Mouse (Mus musculus): ENCODE results near the gene Hspa5. TPM values are rescaled to one million over a fixed set of nuclear protein-coding genes. Genes with fewer than 3 reads are reported as not detected.
"Not testable (repeated sequence)": the region's sequence is repeated elsewhere in the genome, so short reads cannot be mapped to it uniquely, and the experiment has no call there.

Hspa5 gene
- polyA plus RNA-seq, 1 experiment from 2014 or later: 450 TPM

DNA sequence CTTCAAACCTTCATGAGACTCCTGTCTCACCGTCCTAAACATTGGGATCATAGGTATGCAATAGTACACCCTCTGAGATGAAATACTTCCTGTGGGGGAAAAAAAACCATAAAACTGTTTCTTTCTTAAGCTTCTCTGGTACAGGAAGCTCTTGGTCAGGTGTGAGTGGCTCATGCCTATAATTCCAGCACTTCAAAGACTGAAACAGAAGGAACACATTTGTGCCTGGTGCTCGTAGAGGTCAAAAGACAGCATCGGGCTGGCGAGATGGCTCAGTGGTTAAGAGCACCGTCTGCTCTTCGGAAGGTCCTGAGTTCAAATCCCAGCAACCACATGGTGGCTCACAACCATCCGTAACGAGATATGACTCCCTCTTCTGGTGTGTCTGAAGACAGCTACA, 27.3 kb upstream of the Hspa5 start:
- 97% methylated on average over 8 of the region's 8 CpGs for WGBS
- ATAC-seq (ENCODE audit: low FRiP score, low TSS enrichment) (no peak), DNase-seq (no peak)
- H3K9me3 ChIP-seq (ENCODE audit: control insufficient read depth, low read length): no peaks in the 10 kb centered on the region
- H3K4me2 ChIP-seq (ENCODE audit: low read length): no peak overlapping the region
- no peak overlapping the region for H3K9ac ChIP-seq (replicated peaks; ENCODE audit: low read length)
- no peaks in the 10 kb centered on the region for H3K4me1 ChIP-seq (ENCODE audit: control insufficient read depth, insufficient read depth, low read length)
- H3K4me3 ChIP-seq (replicated peaks; ENCODE audit: low read depth, low read length): no peak overlapping the region
- no peak overlapping the region for H3K27ac ChIP-seq (replicated peaks; ENCODE audit: low read depth, low read length)
- no peaks in the 10 kb centered on the region for H3K27me3 ChIP-seq (ENCODE audit: control insufficient read depth, insufficient read depth, low read length)
- H3K36me3 ChIP-seq (ENCODE audit: control insufficient read depth, insufficient read depth, low read length): peaks cover 11% of the 10 kb centered on the region; the same call in 1 of the 2 replicates

DNA sequence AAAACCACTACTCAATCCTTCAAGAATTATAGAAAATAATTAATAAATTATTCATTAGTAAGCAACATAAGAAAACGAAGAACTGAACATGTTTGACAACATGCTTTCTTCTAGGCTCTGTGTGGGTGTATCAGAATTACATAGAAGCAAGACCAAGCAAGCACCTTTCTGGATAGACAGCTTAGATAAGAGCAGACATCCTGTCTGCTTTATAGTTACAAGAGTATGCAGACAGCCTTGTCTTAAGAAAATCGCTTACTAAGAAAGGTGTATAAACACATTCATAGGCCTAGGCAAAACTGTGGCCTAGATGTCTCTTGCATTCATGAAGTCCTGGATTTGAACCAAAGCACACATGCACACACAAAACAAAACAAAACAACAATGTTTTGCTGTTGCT, 26.1 kb upstream of the Hspa5 start:
- DNase-seq (no peak), ATAC-seq (ENCODE audit: low FRiP score, low TSS enrichment) (no peak)
- Histone ChIP-seq H3K9me3 (ENCODE audit: control insufficient read depth, low read length) (no peaks in the 10 kb centered on the region), H3K27me3 (ENCODE audit: control insufficient read depth, insufficient read depth, low read length) (no peaks in the 10 kb centered on the region), H3K4me3 (replicated peaks; ENCODE audit: low read depth, low read length) (no peak overlapping the region), H3K4me1 (ENCODE audit: control insufficient read depth, insufficient read depth, low read length) (no peaks in the 10 kb centered on the region), H3K27ac (replicated peaks; ENCODE audit: low read depth, low read length) (no peak overlapping the region), H3K4me2 (ENCODE audit: low read length) (no peak overlapping the region), H3K9ac (replicated peaks; ENCODE audit: low read length) (no peak overlapping the region), H3K36me3 (ENCODE audit: control insufficient read depth, insufficient read depth, low read length) (peaks cover 11% of the 10 kb centered on the region; the same call in 1 of the 2 replicates)
- WGBS: 93% methylated on average over 2 of the region's 2 CpGs

DNA sequence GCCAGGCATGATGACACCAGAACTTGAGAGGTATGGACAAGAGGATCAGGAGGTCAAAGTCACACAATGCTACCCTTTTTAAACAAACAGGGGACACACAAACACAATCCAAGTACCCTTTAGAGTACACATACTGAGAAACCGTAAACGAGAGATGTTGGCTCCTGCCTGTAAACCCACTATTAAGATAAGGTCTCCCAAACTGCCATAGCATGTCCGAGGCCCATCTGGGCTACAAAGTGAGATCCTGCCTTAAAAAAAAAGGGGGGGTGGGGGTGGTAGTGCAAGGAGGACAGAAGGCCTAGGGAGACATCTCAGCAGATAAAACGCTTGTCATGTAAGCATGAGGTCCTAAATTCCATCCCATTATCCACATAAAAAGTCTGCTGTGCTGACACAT, 23.3 kb upstream of the Hspa5 start:
- no peaks in the 10 kb centered on the region for H3K27me3 ChIP-seq (ENCODE audit: control insufficient read depth, insufficient read depth, low read length)
- no peak overlapping the region for H3K4me2 ChIP-seq (ENCODE audit: low read length)
- WGBS: 97% methylated on average over 4 of the region's 4 CpGs
- H3K4me1 ChIP-seq (ENCODE audit: control insufficient read depth, insufficient read depth, low read length): peaks cover 15% of the 10 kb centered on the region
- H3K9me3 ChIP-seq (ENCODE audit: control insufficient read depth, low read length): no peaks in the 10 kb centered on the region
- DNase-seq (no peak), ATAC-seq (ENCODE audit: low FRiP score, low TSS enrichment) (no peak)
- no peak overlapping the region for H3K9ac ChIP-seq (replicated peaks; ENCODE audit: low read length)
- H3K4me3 ChIP-seq (replicated peaks; ENCODE audit: low read depth, low read length): no peak overlapping the region
- peaks cover 7% of the 10 kb centered on the region; the same call in 1 of the 2 replicates for H3K36me3 ChIP-seq (ENCODE audit: control insufficient read depth, insufficient read depth, low read length)
- H3K27ac ChIP-seq (replicated peaks; ENCODE audit: low read depth, low read length): no peak overlapping the region

DNA sequence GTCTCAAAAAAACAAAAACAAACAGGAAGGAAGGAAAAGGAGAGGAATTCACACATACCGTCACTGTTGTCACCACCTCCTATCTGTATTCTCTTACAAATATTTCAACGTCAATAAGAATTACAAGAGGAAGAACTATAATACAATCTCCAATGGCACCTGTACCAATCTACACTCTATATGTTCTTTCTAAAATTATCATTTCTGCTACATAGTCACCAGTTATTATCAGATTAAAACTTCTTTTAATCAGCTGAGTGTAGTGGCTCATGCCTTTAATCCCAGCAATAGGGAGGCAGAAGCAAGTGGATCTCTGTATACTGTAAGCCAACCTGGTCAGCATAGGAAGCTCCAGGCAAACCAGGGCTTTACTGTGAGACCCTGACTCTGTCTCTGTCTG, 21.5 kb upstream of the Hspa5 start:
- Histone ChIP-seq H3K4me3 (replicated peaks; ENCODE audit: low read depth, low read length) (no peak overlapping the region), H3K27ac (replicated peaks; ENCODE audit: low read depth, low read length) (no peak overlapping the region), H3K4me2 (ENCODE audit: low read length) (no peak overlapping the region), H3K9me3 (ENCODE audit: control insufficient read depth, low read length) (no peaks in the 10 kb centered on the region), H3K36me3 (ENCODE audit: control insufficient read depth, insufficient read depth, low read length) (0 out of 2 replicates have a peak, but pooled peaks cover 4% of the 10 kb centered on the region), H3K27me3 (ENCODE audit: control insufficient read depth, insufficient read depth, low read length) (no peaks in the 10 kb centered on the region), H3K4me1 (ENCODE audit: control insufficient read depth, insufficient read depth, low read length) (peaks cover 20% of the 10 kb centered on the region), H3K9ac (replicated peaks; ENCODE audit: low read length) (no peak overlapping the region)
- ATAC-seq (ENCODE audit: low FRiP score, low TSS enrichment): no peak
- no peak for DNase-seq
- 87% methylated on average over 2 of the region's 2 CpGs for WGBS

DNA sequence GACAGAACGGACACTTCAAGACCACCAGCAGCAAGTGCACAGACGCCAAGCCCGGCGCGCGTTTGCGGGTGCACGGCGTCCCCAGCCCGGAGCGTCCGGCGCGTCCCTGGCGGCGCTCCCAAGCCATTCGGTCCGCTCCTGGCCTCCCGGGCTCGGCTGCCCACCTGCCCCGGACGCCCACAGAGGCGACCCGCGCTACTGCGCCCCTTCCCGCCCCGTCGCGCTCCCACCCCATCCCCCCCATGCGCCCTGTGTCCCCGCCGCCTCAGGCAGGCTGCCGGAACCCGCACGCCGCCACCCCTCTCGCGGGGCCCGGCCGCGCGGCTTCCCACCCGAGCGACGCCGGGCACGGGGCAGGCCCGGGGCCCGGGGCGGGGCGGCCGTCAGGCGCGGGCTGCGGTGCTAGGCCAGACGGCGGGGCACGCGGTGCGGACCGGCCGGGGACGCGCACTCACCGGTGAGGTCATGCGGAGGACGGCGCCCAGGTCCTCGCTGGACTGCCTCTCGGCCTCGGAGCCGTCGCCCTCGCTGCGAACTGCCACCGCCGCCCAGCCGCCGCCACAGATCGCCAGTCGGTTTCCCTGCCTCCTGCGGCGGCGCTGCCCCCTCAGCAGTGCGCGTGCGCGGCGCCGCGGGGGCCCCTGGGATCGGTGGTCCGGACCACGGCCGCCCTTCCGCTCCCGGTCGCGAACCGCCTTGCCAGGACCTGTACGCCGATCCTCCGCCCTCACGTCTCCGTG, 17.8 kb upstream of the Hspa5 start:
- Histone ChIP-seq H3K4me1 (ENCODE audit: control insufficient read depth, insufficient read depth, low read length) (peaks cover 20% of the 10 kb centered on the region), H3K4me2 (ENCODE audit: low read length) (peak overlapping the region; percentile 73), H3K4me3 (replicated peaks; ENCODE audit: low read depth, low read length) (peak overlapping the region; percentile 77), H3K27ac (replicated peaks; ENCODE audit: low read depth, low read length) (peak overlapping the region; percentile 95), H3K27me3 (ENCODE audit: control insufficient read depth, insufficient read depth, low read length) (no peaks in the 10 kb centered on the region), H3K9ac (replicated peaks; ENCODE audit: low read length) (peak overlapping the region; percentile 97), H3K36me3 (ENCODE audit: control insufficient read depth, insufficient read depth, low read length) (no peaks in the 10 kb centered on the region), H3K9me3 (ENCODE audit: control insufficient read depth, low read length) (no peaks in the 10 kb centered on the region)
- DNase-seq: peak; percentile 93
- under 1% methylated on average over 96 of the region's 106 CpGs for WGBS
- peak; percentile 93 for ATAC-seq (ENCODE audit: low FRiP score, low TSS enrichment)

DNA sequence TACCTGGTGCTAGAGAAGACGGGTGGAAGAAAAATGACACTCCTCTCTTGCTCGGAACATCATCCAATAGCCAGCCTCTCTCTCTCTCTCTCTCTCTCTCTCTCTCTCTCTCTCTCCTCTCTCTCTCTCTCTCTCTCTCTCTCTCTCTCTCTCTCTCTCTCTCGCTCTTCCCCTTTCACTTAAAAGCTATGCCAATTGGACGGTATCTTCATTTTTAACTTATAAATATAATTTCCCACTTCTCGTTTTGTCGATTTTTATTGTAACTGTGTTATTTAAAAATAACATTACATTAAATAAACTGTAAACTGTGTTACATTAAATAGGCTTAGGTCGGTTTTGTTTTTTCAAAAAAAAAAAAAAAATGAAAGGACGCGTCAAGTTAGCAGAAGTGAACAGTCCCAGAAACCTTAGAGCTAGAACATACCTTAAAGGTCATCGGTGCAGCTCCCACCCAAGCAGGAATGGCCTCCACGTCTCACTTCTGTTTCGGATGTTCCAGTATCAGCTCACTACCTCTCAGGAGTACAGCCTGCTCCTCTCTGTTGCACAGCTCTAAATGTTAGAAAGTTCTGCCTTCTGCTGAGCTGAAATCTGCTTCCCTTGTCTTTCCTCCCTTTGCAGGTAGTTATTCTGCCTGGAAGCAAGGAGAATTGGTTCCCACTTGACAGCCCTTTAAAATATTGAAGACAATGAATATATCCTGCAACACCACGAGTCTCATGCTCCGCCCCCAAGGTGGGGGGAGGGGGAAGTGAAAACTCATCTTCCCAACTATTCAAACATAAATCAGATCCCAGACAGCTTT, 17.0 kb upstream of the Hspa5 start, which contains the start of gene Gapvd1:
TSS of gene Gapvd1 (minus strand) at position 682 of the 808 bp plus-strand sequence.
- Histone ChIP-seq H3K4me2 (ENCODE audit: low read length) (peak within 1 kb of the TSS; percentile 73), H3K36me3 (ENCODE audit: control insufficient read depth, insufficient read depth, low read length) (no peaks in the 10 kb centered on the region), H3K4me3 (replicated peaks; ENCODE audit: low read depth, low read length) (peak within 1 kb of the TSS; percentile 77), H3K9ac (replicated peaks; ENCODE audit: low read length) (peak within 1 kb of the TSS; percentile 97), H3K27me3 (ENCODE audit: control insufficient read depth, insufficient read depth, low read length) (no peaks in the 10 kb centered on the region), H3K27ac (replicated peaks; ENCODE audit: low read depth, low read length) (peak within 1 kb of the TSS; percentile 95), H3K4me1 (ENCODE audit: control insufficient read depth, insufficient read depth, low read length) (peaks cover 20% of the 10 kb centered on the region), H3K9me3 (ENCODE audit: control insufficient read depth, low read length) (no peaks in the 10 kb centered on the region)
- 2% methylated on average over 14 of the region's 14 CpGs for WGBS
- DNase-seq (peak; percentile 71), ATAC-seq (ENCODE audit: low FRiP score, low TSS enrichment) (no peak)

DNA sequence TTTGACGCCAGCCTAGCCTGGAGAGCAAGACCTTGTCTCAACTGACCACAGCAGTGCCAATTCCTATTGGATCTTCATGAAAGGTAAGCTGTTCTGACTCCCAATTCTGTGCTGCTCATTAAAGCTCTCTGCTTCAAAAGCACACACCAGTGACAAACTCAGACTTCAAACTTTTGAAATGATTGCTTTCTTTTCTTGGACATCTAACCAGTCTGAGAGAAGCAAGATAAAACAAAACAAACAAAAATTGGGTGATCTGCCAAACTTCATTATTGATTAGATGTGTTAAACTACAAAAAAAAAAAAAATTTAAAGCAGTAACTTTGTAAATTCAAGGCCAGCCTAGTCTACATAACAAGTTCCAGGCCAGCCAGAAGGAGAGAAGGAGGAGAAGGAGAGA, 14.4 kb upstream of the Hspa5 start:
- Histone ChIP-seq H3K27me3 (ENCODE audit: control insufficient read depth, insufficient read depth, low read length) (no peaks in the 10 kb centered on the region), H3K4me1 (ENCODE audit: control insufficient read depth, insufficient read depth, low read length) (peaks cover 14% of the 10 kb centered on the region), H3K4me3 (replicated peaks; ENCODE audit: low read depth, low read length) (no peak overlapping the region), H3K4me2 (ENCODE audit: low read length) (no peak overlapping the region), H3K27ac (replicated peaks; ENCODE audit: low read depth, low read length) (no peak overlapping the region), H3K36me3 (ENCODE audit: control insufficient read depth, insufficient read depth, low read length) (no peaks in the 10 kb centered on the region), H3K9ac (replicated peaks; ENCODE audit: low read length) (no peak overlapping the region), H3K9me3 (ENCODE audit: control insufficient read depth, low read length) (no peaks in the 10 kb centered on the region)
- ATAC-seq (ENCODE audit: low FRiP score, low TSS enrichment) (no peak), DNase-seq (no peak)
- WGBS: 74% methylated on average over 1 of the region's 1 CpGs

DNA sequence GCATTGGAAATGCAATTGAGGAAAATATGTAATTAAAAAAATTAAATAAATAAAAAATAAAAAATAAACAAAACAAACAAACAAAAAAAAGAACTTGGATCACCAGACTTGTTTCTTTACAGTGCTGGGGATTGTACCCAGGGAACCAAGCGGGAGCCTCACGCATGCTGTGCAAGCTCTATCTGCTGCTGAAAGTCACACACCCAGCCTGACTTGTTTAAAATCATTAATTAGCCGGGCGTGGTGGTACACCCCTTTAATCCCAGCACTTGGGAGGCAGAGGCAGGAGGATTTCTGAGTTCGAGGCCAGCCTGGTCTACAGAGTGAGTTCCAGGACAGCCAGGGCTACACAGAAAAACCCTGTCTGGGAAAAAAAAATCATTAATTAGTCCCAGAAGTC, 10.5 kb upstream of the Hspa5 start:
- not testable (repeated sequence) for H3K9ac ChIP-seq (replicated peaks; ENCODE audit: low read length); H3K27me3 ChIP-seq (ENCODE audit: control insufficient read depth, insufficient read depth, low read length); DNase-seq; ATAC-seq (ENCODE audit: low FRiP score, low TSS enrichment); H3K27ac ChIP-seq (replicated peaks; ENCODE audit: low read depth, low read length); H3K4me1 ChIP-seq (ENCODE audit: control insufficient read depth, insufficient read depth, low read length); H3K9me3 ChIP-seq (ENCODE audit: control insufficient read depth, low read length); H3K4me2 ChIP-seq (ENCODE audit: low read length); H3K4me3 ChIP-seq (replicated peaks; ENCODE audit: low read depth, low read length); H3K36me3 ChIP-seq (ENCODE audit: control insufficient read depth, insufficient read depth, low read length)
- 88% methylated on average over 5 of the region's 5 CpGs for WGBS

Measured in midbrain, embryonic 14.5 days (tissue).